Mouse (Mus musculus) bone marrow macrophage, adult 2 months (primary cell): ENCODE measurements around the gene Xrcc2.
A peak's percentile ranks its signal among the peaks of the same experiment; 100 is the strongest.

Source experiments
- CTCF ChIP-seq: IDR thresholded peaks from 2 replicates; pipeline ENCODE4 v1.5.1; 2012; ENCODE audit warnings: low read depth, mild to moderate bottlenecking, low read length, moderate library complexity
- POLR2A ChIP-seq: IDR thresholded peaks from 2 replicates; pipeline ENCODE4 v1.6.1; 2012; ENCODE audit warnings: mild to moderate bottlenecking, low read depth, low read length, borderline replicate concordance

GRCm38 (mm10) chr5:25734318-25734717 lies 28.7 kb upstream of the Xrcc2 start:
- TF ChIP-seq POLR2A (no peak), CTCF (peak; percentile 63)
